Mouse (Mus musculus) spleen, adult 2 months (tissue): ENCODE data around the gene Gm28845. TPM values are rescaled to one million over a fixed set of nuclear protein-coding genes. Genes with fewer than 3 reads are reported as not detected.

Experiments used
- DNase-seq, 2 experiments: peaks; one replicate each; pipeline versions ENCODE4 v3.0.0 to v3.0.0-alpha.2; 2012 to 2021; ENCODE audit warnings: low spot score in 2 of 2, low read depth in 1 of 2
- H3K27ac ChIP-seq: fragments of 200-500 bp; 2 replicates; pipeline ENCODE4 v1.5.1; 2012; ENCODE audit warnings: low read length, inconsistent platforms; ENCODE audit not compliant: insufficient read depth
- H3K27me3 ChIP-seq: fragments of 200-500 bp; 2 replicates; pipeline ENCODE4 v1.6.1; 2012; ENCODE audit warnings: mild to moderate bottlenecking, moderate library complexity, low read length, inconsistent platforms; ENCODE audit not compliant: control insufficient read depth, insufficient read depth
- H3K36me3 ChIP-seq: fragments of 200-500 bp; 2 replicates; pipeline ENCODE4 v1.6.1; 2012; ENCODE audit warnings: mild to moderate bottlenecking, low read length, inconsistent platforms; ENCODE audit not compliant: control insufficient read depth, insufficient read depth
- H3K4me1 ChIP-seq: fragments of 200-500 bp; 2 replicates; pipeline ENCODE4 v1.6.1; 2011; ENCODE audit warnings: inconsistent platforms; ENCODE audit not compliant: control insufficient read depth, insufficient read depth, insufficient read length
- H3K4me3 ChIP-seq: fragments of 200-500 bp; 2 replicates; pipeline ENCODE4 v1.5.1; 2011; ENCODE audit warnings: mild to moderate bottlenecking, inconsistent platforms; ENCODE audit not compliant: insufficient read depth, insufficient read length; ENCODE audit errors: extremely low read depth
- CTCF ChIP-seq: fragments of 200-500 bp; IDR thresholded peaks from 2 replicates; pipeline ENCODE4 v1.5.1; 2011; ENCODE audit warnings: mild to moderate bottlenecking, inconsistent platforms; ENCODE audit not compliant: insufficient read depth, insufficient read length, insufficient replicate concordance; ENCODE audit errors: extremely low read depth
- POLR2A ChIP-seq: fragments of 200-500 bp; IDR thresholded peaks from 2 replicates; pipeline ENCODE4 v1.6.1; 2011; ENCODE audit warnings: low read depth, low read length, inconsistent platforms
- WGBS: fragments of 180-500 bp; shearing (Covaris S2); methylation state at CpG from one replicate; pipeline ENCODE4 v1.1.7; 2018; 5-methylcytosine and 5-hydroxymethylcytosine counted together
- polyA plus RNA-seq: library from polyadenylated mRNA; depleted of rRNA; stranded (reverse); fragments of >200 nt; gene quantifications from 2 replicates; pipeline ENCODE4 v1.2.3, GENCODE M21; 2012

Gene Gm28845
- polyA plus RNA-seq, 1 experiment = not detected

DNA sequence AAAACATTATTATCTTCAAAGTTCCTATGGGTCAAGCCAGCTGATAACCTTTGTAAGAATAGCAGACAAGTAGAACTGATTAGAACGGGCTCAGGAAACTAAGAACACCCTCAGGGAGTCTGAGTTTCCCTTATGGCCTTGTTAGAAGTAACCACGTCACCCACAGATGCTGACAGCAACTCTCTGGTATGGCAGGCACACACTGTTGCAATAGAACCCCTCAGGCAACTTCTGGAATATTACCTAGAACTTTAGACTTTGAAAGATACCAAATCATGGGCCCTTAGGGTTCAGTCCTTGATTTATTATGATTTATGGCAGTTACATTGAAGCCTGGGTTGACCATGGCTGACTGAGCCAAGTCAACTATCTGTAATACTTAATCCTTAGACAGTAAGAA, 27.2 kb upstream of the Gm28845 start:
- Histone ChIP-seq H3K36me3 (no peaks in the 10 kb centered on the region), H3K4me3 (no peak overlapping the region), H3K4me1 (no peaks in the 10 kb centered on the region), H3K27me3 (no peaks in the 10 kb centered on the region), H3K27ac (no peak overlapping the region)
- TF ChIP-seq POLR2A (no peak), CTCF (no peak)
- WGBS = 42% methylated on average over 2 of the region's 2 CpGs
- DNase-seq = no peak

DNA sequence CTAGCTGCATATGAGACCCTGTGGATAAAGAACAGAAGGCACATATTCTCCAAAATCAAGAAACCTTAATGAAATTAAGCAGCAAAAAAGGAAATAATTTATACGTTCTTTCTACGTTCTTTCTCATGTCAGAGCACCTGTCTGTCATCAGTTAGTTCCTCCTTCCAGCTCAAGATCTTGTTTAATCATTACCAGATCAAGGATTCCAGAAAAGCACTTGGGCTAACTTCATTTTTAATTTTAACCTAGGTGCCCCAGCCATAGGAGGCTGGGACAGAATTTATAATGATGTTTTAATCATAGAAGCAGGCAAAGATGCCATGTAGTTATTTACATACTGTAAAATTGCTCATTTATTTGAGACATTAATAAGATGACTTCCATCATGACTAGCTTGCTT, 25.4 kb upstream of the Gm28845 start:
- H3K4me3 ChIP-seq = no peak overlapping the region

DNA sequence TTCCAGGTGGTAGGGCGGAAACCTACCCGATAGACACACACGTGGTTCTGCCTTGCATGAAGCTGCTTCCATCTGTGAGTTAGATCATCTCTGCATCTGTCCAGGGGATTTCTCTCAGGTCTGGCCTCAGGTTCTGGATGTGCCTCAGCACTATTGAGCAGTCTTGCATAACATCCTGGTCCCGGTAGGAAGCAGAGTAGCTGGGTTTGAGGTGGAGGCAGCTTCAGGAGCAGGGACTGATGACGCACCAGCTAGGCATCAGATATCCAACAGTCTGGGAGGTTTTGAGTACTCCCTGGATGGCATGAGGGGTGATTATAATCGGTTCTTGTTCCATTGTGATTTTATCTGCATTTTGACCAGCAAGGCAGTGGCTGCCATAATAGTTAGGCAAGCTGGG, 18.2 kb upstream of the Gm28845 start:
- Histone ChIP-seq H3K27me3 (no peaks in the 10 kb centered on the region), H3K27ac (no peak overlapping the region), H3K4me3 (no peak overlapping the region), H3K36me3 (no peaks in the 10 kb centered on the region), H3K4me1 (no peaks in the 10 kb centered on the region)
- TF ChIP-seq CTCF (no peak), POLR2A (no peak)
- WGBS = 91% methylated on average over 6 of the region's 6 CpGs
- no peak for DNase-seq

More for the DNA sequence above, 25.4 kb upstream of the Gm28845 start:
- H3K4me1 ChIP-seq = no peaks in the 10 kb centered on the region
- WGBS = 94% methylated on average over 2 of the region's 2 CpGs
- no peak for DNase-seq
- no peak overlapping the region for H3K27ac ChIP-seq
- no peaks in the 10 kb centered on the region for H3K27me3 ChIP-seq
- TF ChIP-seq POLR2A = no peak
- no peak for TF ChIP-seq CTCF
- H3K36me3 ChIP-seq = no peaks in the 10 kb centered on the region

- no peak overlapping the region for H3K27ac ChIP-seq
- DNase-seq = no peak
- no peak for TF ChIP-seq POLR2A
- TF ChIP-seq CTCF = no peak
- no peak overlapping the region for H3K4me3 ChIP-seq
- no peaks in the 10 kb centered on the region for H3K27me3 ChIP-seq
- no peaks in the 10 kb centered on the region for H3K36me3 ChIP-seq
- 84% methylated on average over 1 of the region's 1 CpGs for WGBS
- no peaks in the 10 kb centered on the region for H3K4me1 ChIP-seq
These were observed 13.5 kb upstream of the Gm28845 start for GRCm38 (mm10) chr1:65132833-65133232.

DNA sequence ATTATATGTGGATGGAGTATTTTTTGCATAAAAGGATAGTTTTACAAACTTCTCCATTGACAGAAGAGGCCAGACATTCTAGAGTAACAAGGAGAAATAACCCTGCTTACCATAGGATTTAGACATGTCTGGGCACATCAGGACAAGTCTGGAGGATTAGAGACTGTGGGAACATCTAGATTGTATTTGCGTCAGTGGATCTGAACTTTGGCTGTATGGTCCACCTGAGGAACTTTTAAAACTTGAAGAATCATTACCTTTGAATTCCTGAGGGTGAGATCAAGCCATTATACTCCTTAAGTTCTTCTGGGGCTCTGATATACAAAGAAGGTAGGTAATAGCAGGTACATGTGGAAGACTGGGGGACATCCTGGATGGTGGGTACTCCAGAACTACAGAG, 12.3 kb upstream of the Gm28845 start:
- H3K36me3 ChIP-seq = no peaks in the 10 kb centered on the region
- no peak overlapping the region for H3K4me3 ChIP-seq
- TF ChIP-seq POLR2A = no peak
- no peak for TF ChIP-seq CTCF
- WGBS = 95% methylated on average over 1 of the region's 1 CpGs
- H3K27ac ChIP-seq = no peak overlapping the region
- DNase-seq = no peak
- no peaks in the 10 kb centered on the region for H3K4me1 ChIP-seq
- H3K27me3 ChIP-seq = no peaks in the 10 kb centered on the region

DNA sequence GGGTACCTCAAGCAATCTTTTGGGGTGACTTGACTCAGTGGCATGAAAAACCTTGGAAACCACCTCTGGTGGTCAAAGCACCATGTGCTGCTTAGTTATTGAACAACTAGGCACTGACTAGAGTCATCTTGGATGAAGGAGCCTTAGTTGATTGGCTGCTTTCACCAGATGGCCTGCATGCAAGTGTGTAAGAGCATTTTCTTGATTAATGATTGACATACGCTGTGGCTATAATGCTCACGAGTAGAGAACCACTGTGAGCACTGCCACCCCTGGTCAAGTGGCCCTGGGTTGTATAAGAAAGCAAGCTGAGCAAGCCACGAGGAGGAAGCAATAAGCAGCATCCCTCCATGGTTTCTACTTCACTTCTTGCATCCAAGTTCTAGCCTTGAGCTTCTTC, 10.9 kb upstream of the Gm28845 start:
- H3K36me3 ChIP-seq = no peaks in the 10 kb centered on the region
- no peak for TF ChIP-seq CTCF
- TF ChIP-seq POLR2A = no peak
- 82% methylated on average over 3 of the region's 3 CpGs for WGBS
- H3K27ac ChIP-seq = no peak overlapping the region
- no peaks in the 10 kb centered on the region for H3K4me1 ChIP-seq
- no peak overlapping the region for H3K4me3 ChIP-seq
- no peak for DNase-seq
- H3K27me3 ChIP-seq = no peaks in the 10 kb centered on the region

- WGBS = 78% methylated on average over 3 of the region's 3 CpGs
- no peak for DNase-seq
- no peak overlapping the region for H3K27ac ChIP-seq
- no peak for TF ChIP-seq CTCF
- TF ChIP-seq POLR2A = no peak
- H3K4me1 ChIP-seq = no peaks in the 10 kb centered on the region
- H3K36me3 ChIP-seq = no peaks in the 10 kb centered on the region
- H3K27me3 ChIP-seq = no peaks in the 10 kb centered on the region
- no peak overlapping the region for H3K4me3 ChIP-seq
These were observed 10.3 kb upstream of the Gm28845 start for GRCm38 (mm10) chr1:65129634-65130180.

- TF ChIP-seq CTCF (no peak), POLR2A (no peak)
- Histone ChIP-seq H3K4me3 (no peak within 1 kb of the TSS), H3K27me3 (no peaks in the 10 kb centered on the region), H3K36me3 (no peaks in the 10 kb centered on the region), H3K27ac (no peak within 1 kb of the TSS), H3K4me1 (no peaks in the 10 kb centered on the region)
- no peak for DNase-seq
- WGBS = 44% methylated on average over 9 of the region's 9 CpGs
These were observed 3.4 kb upstream of the Gm28845 start, which contains the start of gene D630023F18Rik for GRCm38 (mm10) chr1:65122574-65123372. TSS of gene D630023F18Rik (minus strand) at chr1:65123214.
